Mouse (Mus musculus) mesoderm, embryonic 11.5 days (tissue): ENCODE results near the gene Sdhd.

Source experiments
- DNase-seq: peaks from one replicate; pipeline ENCODE4 v3.0.0-alpha.2; 2012; ENCODE audit warnings: low read depth, low spot score

Gene Sdhd

DNA sequence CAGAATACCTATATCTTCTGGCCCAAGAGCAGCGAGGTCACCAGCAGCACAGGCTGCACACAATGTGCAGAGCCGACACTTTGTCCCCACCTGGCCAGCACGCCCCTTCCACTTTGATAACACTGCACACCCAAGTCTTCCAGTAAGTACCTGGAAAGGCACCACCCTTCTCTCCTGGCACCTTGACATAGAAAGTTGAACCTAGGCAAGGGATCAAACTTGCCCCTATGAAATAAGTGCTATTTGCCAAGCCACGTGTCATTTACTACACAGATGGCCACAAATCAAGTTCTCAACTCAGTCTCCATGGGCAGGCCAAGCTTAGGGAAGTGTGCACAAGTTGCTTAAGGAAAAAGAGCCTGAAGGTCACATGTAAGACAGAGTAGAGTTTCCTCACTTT lies 16.7 kb downstream of the Sdhd start:
- no peak for DNase-seq

DNA sequence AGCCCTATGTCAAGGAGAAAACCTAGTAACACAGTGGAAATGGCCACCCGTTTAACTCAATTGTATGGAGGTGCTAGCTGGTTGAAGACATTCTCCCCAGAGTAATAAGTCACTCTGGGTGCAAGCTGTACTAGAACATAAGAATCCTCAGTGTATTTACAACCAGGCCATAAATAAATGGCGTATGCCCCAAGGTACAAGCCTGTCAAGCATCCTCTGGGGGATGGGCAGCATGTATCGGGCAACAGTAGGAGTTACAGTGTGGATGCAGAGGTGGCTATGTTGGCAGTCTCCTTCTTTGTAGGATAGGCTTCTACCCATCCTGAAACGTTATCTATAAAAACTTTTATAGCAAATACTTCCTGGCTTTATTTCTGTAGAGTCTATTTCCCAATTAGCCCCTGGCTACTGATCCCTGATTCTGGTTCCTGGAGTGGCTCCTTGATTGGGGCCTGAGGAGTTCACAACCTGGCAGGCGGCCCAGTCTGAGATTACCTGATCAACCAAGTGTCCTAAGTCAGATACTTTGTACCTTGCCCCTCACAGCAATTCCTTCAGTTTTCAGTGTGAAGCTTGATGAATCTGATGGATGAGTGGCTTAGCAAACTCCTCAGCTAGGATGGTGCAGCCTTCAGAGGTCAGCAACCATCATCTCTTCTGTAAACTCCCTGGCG lies 18.3 kb downstream of the Sdhd start:
- DNase-seq: no peak

GRCm38 (mm10) chr9:50580370-50580769 lies 23.2 kb downstream of the Sdhd start:
- no peak for DNase-seq

DNA sequence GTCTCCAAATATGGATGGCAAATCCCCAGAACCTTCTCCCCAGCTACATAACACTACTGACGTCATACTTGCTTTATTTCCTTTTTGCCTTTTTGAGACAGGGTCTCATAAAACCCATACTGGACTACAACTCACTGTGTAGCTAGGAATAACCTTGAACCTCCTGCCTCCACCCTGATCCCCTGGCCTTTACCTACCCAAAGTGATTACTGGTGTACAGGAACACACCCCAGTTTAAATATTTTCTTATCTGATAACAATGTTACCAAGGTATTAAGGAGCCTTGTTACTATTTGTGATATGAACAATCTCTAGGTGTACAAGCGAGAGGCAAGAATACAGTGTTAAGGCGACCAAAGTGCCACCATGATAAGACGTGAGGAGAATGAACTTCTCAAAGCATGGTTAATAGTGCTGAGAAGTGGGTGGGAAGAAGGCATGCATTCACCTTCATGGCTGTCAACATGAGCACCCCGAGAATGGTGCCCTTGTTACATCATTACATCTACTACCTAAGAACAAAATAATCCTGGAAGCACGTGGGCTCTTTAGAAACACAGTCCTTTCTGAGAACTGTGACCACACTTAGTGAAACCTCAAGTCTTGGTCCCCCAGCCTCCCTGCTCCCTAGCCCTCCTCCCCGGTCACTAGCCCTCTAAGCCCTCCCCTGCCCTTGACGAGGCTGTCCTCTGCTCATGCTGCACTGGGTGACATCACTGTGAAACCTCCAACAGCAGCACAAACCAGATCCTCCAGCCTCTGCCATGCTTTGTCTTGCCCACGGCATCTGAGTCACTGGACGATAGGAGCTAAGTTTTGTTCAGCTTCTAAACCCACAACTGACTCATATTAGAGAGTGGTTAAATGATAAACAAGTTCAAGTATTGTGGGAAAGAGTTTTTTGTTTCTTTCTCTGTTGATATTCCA lies 33.8 kb downstream of the Sdhd start:
- DNase-seq: no peak

DNA sequence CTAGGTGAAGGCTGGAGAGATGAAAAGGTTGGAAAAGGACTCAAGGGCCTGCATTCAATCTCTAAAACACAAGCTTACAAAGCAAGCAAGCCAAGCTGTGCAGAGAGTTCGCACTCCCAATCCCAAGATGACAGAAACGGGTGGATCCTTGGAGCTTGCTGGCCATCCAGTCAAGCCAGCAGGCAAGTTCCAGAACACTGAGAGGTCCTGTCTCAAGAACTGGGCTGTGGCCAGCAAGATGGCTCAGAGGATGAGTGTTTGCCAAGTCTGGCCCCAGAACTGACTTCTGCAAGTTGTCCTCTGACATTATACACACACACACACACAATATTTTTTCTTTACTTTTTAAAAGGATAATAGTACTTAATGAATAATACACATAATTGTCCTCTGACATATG lies 35.7 kb downstream of the Sdhd start:
- no peak for DNase-seq

GRCm38 (mm10) chr9:50567372-50567771 lies 36.2 kb downstream of the Sdhd start:
- no peak for DNase-seq

GRCm38 (mm10) chr9:50565940-50566339 lies 37.7 kb downstream of the Sdhd start:
- DNase-seq: no peak

DNA sequence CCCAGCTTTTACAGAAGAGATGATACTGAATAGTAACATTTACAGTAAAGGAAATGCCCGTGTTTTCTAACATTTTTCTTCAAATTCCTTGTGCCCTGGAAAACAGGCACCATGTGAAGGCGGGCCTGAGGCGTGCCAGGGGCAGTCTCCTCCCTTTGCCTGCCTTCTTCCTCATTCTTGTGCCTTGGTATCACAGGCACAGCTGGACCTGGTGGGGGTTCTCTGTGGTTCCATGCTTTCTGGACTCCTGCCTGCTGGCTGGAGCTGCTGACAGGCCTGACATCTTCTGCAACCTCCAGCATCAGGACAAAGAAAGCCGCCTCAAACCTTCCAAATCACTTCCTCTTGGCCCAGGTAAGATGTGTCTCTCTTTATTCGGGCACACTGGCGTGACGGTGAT lies 38.4 kb downstream of the Sdhd start:
- DNase-seq: no peak

DNA sequence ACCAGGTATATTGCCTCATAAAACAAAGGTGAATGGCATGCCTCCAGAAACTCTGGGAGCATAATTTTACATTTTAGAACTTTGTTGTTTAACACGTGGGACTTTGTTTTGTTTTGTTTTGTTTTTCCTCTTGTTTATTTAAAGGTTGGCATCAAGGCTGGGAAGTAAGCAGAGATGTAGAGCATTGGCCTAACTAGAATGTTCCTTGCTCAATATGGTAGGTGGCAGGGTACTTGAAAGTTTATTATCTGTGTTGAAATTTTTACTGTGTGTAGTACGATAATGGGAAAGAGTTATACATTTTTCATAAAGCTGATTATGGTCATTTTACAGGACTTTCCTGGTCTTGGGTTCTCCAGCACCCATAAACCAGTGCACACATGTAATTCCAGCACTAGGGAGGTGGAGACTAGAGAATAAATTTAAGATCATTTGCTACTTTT lies 41.7 kb downstream of the Sdhd start:
- no peak for DNase-seq

GRCm38 (mm10) chr9:50561145-50561917 lies 42.3 kb downstream of the Sdhd start, which contains the start of gene Tex12:
Gene Tex12 (minus strand): TSS chr9:50561325.
- DNase-seq: no peak

DNA sequence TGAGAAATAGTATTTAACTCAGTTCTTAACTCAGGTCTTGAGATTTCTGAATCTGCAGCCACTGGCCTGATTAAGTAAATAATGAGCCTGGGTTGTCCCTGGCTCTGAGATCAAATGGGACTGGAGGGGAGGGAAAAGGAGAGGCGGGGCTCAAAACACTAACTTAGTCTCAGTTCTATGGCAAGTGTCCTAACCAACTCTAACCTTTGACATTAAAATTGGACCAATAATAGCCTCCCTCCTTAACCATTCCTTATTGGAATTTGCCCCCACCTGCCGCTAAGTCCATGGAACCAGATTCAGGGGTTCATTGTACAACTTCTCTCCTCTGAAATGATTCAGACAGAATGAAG lies 48.5 kb downstream of the Sdhd start, which contains the start of gene Bco2:
TSS of gene Bco2 (minus strand) at position 88 of the 353 bp plus-strand sequence.
- no peak for DNase-seq

DNA sequence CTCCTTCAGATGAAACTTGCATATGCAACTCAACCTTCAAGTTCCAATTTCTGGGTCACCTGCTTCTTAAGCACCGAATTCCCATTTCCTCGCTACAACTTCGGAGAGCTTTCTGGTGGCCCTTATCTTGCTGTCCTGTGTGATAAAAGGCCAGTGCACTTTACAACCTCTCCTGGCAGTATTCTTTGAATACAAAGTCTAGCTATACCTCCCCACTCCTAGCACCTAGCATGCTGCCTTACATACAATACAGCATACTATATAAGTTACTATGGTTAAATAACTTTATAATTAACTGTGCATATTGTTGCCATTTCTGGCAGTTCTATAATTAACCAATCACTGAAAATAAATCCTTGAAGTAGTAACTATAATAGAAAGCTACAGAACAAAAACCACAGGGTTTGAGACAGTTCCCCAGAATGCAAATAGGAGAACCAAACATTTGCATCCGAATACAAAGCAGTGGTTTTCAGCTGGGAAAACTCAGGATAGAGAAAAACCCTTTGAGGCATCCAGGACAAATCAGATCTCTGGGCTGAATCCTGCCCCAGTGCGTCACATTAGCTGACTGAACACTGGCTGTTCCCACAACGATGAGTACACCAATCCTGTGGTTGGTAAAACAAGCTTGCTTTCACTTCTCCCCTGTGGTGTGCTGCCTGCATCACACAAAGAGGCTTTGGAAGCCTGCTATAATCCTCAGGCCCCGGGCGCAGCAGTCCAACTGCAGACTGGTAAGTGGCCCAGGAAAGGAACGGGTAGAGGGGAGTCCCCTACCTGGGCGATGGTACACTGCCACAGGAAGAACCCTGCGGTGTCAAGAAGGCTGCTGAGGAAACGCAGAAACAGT lies 49.1 kb downstream of the Sdhd start, which contains the start of gene Il18:
TSS of gene Il18 (plus strand) at position 587 of the 853 bp plus-strand sequence.
- peak; percentile 53 for DNase-seq

- DNase-seq: no peak
These were observed 50.1 kb downstream of the Sdhd start for GRCm38 (mm10) chr9:50553547-50553946.

- no peak for DNase-seq
These were observed 51.4 kb downstream of the Sdhd start for GRCm38 (mm10) chr9:50552206-50552605.

- DNase-seq: no peak
These were observed 54.7 kb downstream of the Sdhd start for GRCm38 (mm10) chr9:50548936-50549335.

DNA sequence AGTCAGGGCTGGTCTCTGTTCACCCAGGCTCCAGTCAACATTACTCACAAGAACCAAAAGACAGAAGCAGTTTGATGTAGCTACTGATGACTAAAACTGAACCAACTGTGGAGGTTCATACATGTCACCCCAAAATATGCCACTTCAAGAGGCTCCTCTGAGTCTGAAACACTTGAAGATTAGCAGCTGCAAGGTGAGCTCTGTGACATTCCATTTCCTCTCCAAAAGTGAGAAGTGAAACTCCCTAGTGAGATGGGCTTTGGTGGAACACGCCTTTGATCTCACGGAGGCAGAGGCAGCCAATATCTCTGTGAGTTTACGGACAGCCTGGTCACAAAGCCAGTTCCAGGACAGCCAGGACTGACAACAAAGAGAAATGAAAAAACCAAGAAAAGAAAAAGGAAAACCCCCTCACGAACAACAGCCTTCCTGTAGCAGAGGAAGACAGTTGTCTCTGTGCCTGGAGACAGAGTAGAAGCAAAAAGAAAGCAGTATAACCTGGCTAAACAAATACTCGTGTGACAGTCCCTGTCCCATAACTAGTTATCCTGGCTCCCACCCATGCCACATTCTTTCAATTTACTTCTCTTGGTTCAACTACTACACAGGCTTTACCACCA lies 55.6 kb downstream of the Sdhd start:
- no peak for DNase-seq
